Mouse (Mus musculus): ENCODE measurements at regions not wholly inside any gene's neighbourhood (a gene's known extent, or its start where the extent isn't known, plus 50 kb on each side); places are given as distances from the start of the nearest gene placed in this dataset.
A peak's percentile ranks its signal among the peaks of the same experiment; 100 is the strongest.

- H3K27me3 ChIP-seq (replicated peaks) = no peaks in the 10 kb centered on the region
- H3K4me2 ChIP-seq (ENCODE audit: insufficient read depth, low read depth, poor library complexity, severe bottlenecking) = peak overlapping the region; percentile 0; the same call in 1 of the 2 replicates
- H3K4me3 ChIP-seq (replicated peaks in 1 of 3; ENCODE audit: low read depth in 2 of 3, low read length in 2 of 3, poor library complexity in 1 of 3) = no peak overlapping the region
- no peak overlapping the region for H3K9ac ChIP-seq (ENCODE audit: insufficient read depth, low read depth)
- no peaks in the 10 kb centered on the region for H3K36me3 ChIP-seq (replicated peaks in 1 of 2; ENCODE audit: control insufficient read depth in 1 of 2, insufficient read depth in 1 of 2, low read length in 1 of 2)
- DNase-seq (ENCODE audit: extremely low read depth) = peak; percentile 49
- in situ Hi-C loops (cut with MboI; ENCODE audit: low pct_ligation_motif_present, low pct_unique_long_range_greater_than_20kb, low sequenced_read_pairs) = no loop called here
- H3K27ac ChIP-seq (ENCODE audit: insufficient read depth, low read depth) = no peak overlapping the region
- H3K79me2 ChIP-seq (replicated peaks; ENCODE audit: control insufficient read depth, extremely low read depth, insufficient read depth, poor library complexity, severe bottlenecking) = no peaks in the 10 kb centered on the region
- TF ChIP-seq EP300 (IDR thresholded peaks at IDR 0.05; ENCODE audit: low read length) (peak; percentile 41; the same call in 1 of the 2 replicates), UBTF (IDR thresholded peaks at IDR 0.05; ENCODE audit: low read depth, low read length) (no peak), ELF1 (IDR thresholded peaks at IDR 0.05; ENCODE audit: low read depth, low read length) (0 out of 2 replicates have a peak, but pooled peaks have one; percentile 28), USF2 (conservative IDR thresholded peaks at IDR 0.05; ENCODE audit: low read depth, low read length) (no peak), BHLHE40 (IDR thresholded peaks at IDR 0.05; ENCODE audit: low read depth, low read length) (peak; percentile 37; the same call in 1 of the 2 replicates), TCF12 (IDR thresholded peaks at IDR 0.05; ENCODE audit: low read depth, low read length) (peak; percentile 58; the same call in 1 of the 2 replicates), MEF2A (IDR thresholded peaks at IDR 0.05; ENCODE audit: borderline replicate concordance, low read depth, low read length) (no peak), MXI1 (IDR thresholded peaks at IDR 0.05; ENCODE audit: low read depth, low read length) (0 out of 2 replicates have a peak, but pooled peaks have one; percentile 40), MAFK (IDR thresholded peaks at IDR 0.05; ENCODE audit: insufficient replicate concordance, low read length) (0 out of 2 replicates have a peak, but pooled peaks have one; percentile 30), PAX5 (IDR thresholded peaks at IDR 0.05; ENCODE audit: low read length) (no peak), ETS1 (conservative IDR thresholded peaks at IDR 0.05; ENCODE audit: low read depth, low read length) (peak; percentile 78)
- peaks cover 15 to 50% of the 10 kb centered on the region in 2 experiments for H3K4me1 ChIP-seq (ENCODE audit: control insufficient read depth in 1 of 2, insufficient read depth in 2 of 2)
- no peaks in the 10 kb centered on the region for H3K9me3 ChIP-seq (replicated peaks; ENCODE audit: low read length)
- dilution Hi-C loops (cut with MboI; ENCODE audit: extremely low pct_ligation_motif_present, extremely low pct_unique_long_range_greater_than_20kb, low sequenced_read_pairs) = no loop called here
These were observed 269.2 kb upstream of the Ptger4 start for GRCm38 (mm10) chr15:5513146-5513545.

- no peak overlapping the region for H3K4me3 ChIP-seq (replicated peaks in 1 of 3; ENCODE audit: low read depth in 2 of 3, low read length in 2 of 3, poor library complexity in 1 of 3)
- H3K4me2 ChIP-seq (ENCODE audit: insufficient read depth, low read depth, poor library complexity, severe bottlenecking) = peak overlapping the region; percentile 55
- no peak overlapping the region; the same call in 1 of the 2 replicates for H3K27ac ChIP-seq (ENCODE audit: insufficient read depth, low read depth)
- H3K27me3 ChIP-seq (replicated peaks) = no peaks in the 10 kb centered on the region
- in situ Hi-C loops (cut with MboI; ENCODE audit: low pct_ligation_motif_present, low pct_unique_long_range_greater_than_20kb, low sequenced_read_pairs) (no loop called here), dilution Hi-C loops (cut with MboI; ENCODE audit: extremely low pct_ligation_motif_present, extremely low pct_unique_long_range_greater_than_20kb, low sequenced_read_pairs) (no loop called here)
- H3K36me3 ChIP-seq (replicated peaks in 1 of 2; ENCODE audit: control insufficient read depth in 1 of 2, insufficient read depth in 1 of 2, low read length in 1 of 2) = no peaks in the 10 kb centered on the region
- H3K4me1 ChIP-seq (ENCODE audit: control insufficient read depth in 1 of 2, insufficient read depth in 2 of 2) = peaks cover 15 to 53% of the 10 kb centered on the region in 2 experiments
- no peaks in the 10 kb centered on the region for H3K79me2 ChIP-seq (replicated peaks; ENCODE audit: control insufficient read depth, extremely low read depth, insufficient read depth, poor library complexity, severe bottlenecking)
- H3K9ac ChIP-seq (ENCODE audit: insufficient read depth, low read depth) = no peak overlapping the region
- peak; percentile 34 for DNase-seq (ENCODE audit: extremely low read depth)
- H3K9me3 ChIP-seq (replicated peaks; ENCODE audit: low read length) = no peaks in the 10 kb centered on the region
- TF ChIP-seq EP300 (IDR thresholded peaks at IDR 0.05; ENCODE audit: low read length) = no peak
- TF ChIP-seq GABPA (IDR thresholded peaks at IDR 0.05; ENCODE audit: insufficient replicate concordance, low read depth, low read length) = no peak
- TF ChIP-seq TBP (conservative IDR thresholded peaks at IDR 0.05; ENCODE audit: low read depth, low read length) = no peak
- TF ChIP-seq MAFK (IDR thresholded peaks at IDR 0.05; ENCODE audit: insufficient replicate concordance, low read length) = 0 out of 2 replicates have a peak, but pooled peaks have one; percentile 49
- peak; percentile 38; the same call in 1 of the 2 replicates for TF ChIP-seq BHLHE40 (IDR thresholded peaks at IDR 0.05; ENCODE audit: low read depth, low read length)
- TF ChIP-seq POLR2A (IDR thresholded peaks at IDR 0.05; ENCODE audit: low read depth, low read length) = no peak
- no peak for TF ChIP-seq IRF4 (IDR thresholded peaks at IDR 0.05; ENCODE audit: low read depth, low read length)
These were observed 270.2 kb upstream of the Ptger4 start for GRCm38 (mm10) chr15:5514217-5514616.
